Mouse (Mus musculus): Measurements from ENCODE around the gene Syt9. TPM values are rescaled to one million over a fixed set of nuclear protein-coding genes. Genes with fewer than 3 reads are reported as not detected.

Gene Syt9
- polyA plus RNA-seq, 1 experiment: 39.6 TPM

- no peak for DNase-seq
- peaks cover 3% of the 10 kb centered on the region; the same call in 1 of the 2 replicates for H3K4me1 ChIP-seq (ENCODE audit: control insufficient read depth, insufficient read depth, low read length)
- TF ChIP-seq CTCF (IDR thresholded peaks at IDR 0.05; ENCODE audit: borderline replicate concordance, insufficient read depth, low read depth, low read length): no peak
- TF ChIP-seq POLR2A (IDR thresholded peaks at IDR 0.05; ENCODE audit: borderline replicate concordance, insufficient read depth, low read length): no peak
- H3K27me3 ChIP-seq (ENCODE audit: control insufficient read depth, insufficient read depth, low read length): no peaks in the 10 kb centered on the region
- 57% methylated on average over 5 of the region's 5 CpGs for WGBS
- no peak overlapping the region for H3K27ac ChIP-seq (ENCODE audit: insufficient read depth, low read length)
- no peak overlapping the region for H3K4me3 ChIP-seq (replicated peaks; ENCODE audit: insufficient read depth, low read depth, low read length)
Measured at GRCm38 (mm10) chr7:107529364-107529763, 158.8 kb downstream of the Syt9 start.

GRCm38 (mm10) chr7:107535311-107535710 lies 164.8 kb downstream of the Syt9 start:
- 81% methylated on average over 4 of the region's 4 CpGs for WGBS
- no peaks in the 10 kb centered on the region for H3K4me1 ChIP-seq (ENCODE audit: control insufficient read depth, insufficient read depth, low read length)
- no peak overlapping the region for H3K27ac ChIP-seq (ENCODE audit: insufficient read depth, low read length)
- no peaks in the 10 kb centered on the region for H3K27me3 ChIP-seq (ENCODE audit: control insufficient read depth, insufficient read depth, low read length)
- DNase-seq: no peak
- H3K4me3 ChIP-seq (replicated peaks; ENCODE audit: insufficient read depth, low read depth, low read length): no peak overlapping the region
- TF ChIP-seq POLR2A (IDR thresholded peaks at IDR 0.05; ENCODE audit: borderline replicate concordance, insufficient read depth, low read length): no peak
- no peak for TF ChIP-seq CTCF (IDR thresholded peaks at IDR 0.05; ENCODE audit: borderline replicate concordance, insufficient read depth, low read depth, low read length)

- H3K4me3 ChIP-seq (replicated peaks; ENCODE audit: insufficient read depth, low read depth, low read length): no peak overlapping the region
- H3K27ac ChIP-seq (ENCODE audit: insufficient read depth, low read length): no peak overlapping the region
- DNase-seq: no peak
- H3K4me1 ChIP-seq (ENCODE audit: control insufficient read depth, insufficient read depth, low read length): no peaks in the 10 kb centered on the region
- H3K27me3 ChIP-seq (ENCODE audit: control insufficient read depth, insufficient read depth, low read length): no peaks in the 10 kb centered on the region
- 64% methylated on average over 6 of the region's 6 CpGs for WGBS
- TF ChIP-seq CTCF (IDR thresholded peaks at IDR 0.05; ENCODE audit: borderline replicate concordance, insufficient read depth, low read depth, low read length): no peak
- TF ChIP-seq POLR2A (IDR thresholded peaks at IDR 0.05; ENCODE audit: borderline replicate concordance, insufficient read depth, low read length): no peak
Measured at GRCm38 (mm10) chr7:107536516-107536915, 166.0 kb downstream of the Syt9 start.

GRCm38 (mm10) chr7:107540034-107540433 lies 169.5 kb downstream of the Syt9 start:
- Histone ChIP-seq H3K4me1 (ENCODE audit: control insufficient read depth, insufficient read depth, low read length) (no peaks in the 10 kb centered on the region; the same call in 1 of the 2 replicates), H3K4me3 (replicated peaks; ENCODE audit: insufficient read depth, low read depth, low read length) (no peak overlapping the region), H3K27me3 (ENCODE audit: control insufficient read depth, insufficient read depth, low read length) (no peaks in the 10 kb centered on the region), H3K27ac (ENCODE audit: insufficient read depth, low read length) (no peak overlapping the region)
- TF ChIP-seq CTCF (IDR thresholded peaks at IDR 0.05; ENCODE audit: borderline replicate concordance, insufficient read depth, low read depth, low read length) (no peak), POLR2A (IDR thresholded peaks at IDR 0.05; ENCODE audit: borderline replicate concordance, insufficient read depth, low read length) (no peak)
- 66% methylated on average over 4 of the region's 4 CpGs for WGBS
- DNase-seq: no peak

- no peaks in the 10 kb centered on the region for H3K27me3 ChIP-seq (ENCODE audit: control insufficient read depth, insufficient read depth, low read length)
- DNase-seq: peak in 1 of 2 experiments; percentile 53
- no peak overlapping the region for H3K27ac ChIP-seq (ENCODE audit: insufficient read depth, low read length)
- H3K4me3 ChIP-seq (replicated peaks; ENCODE audit: insufficient read depth, low read depth, low read length): no peak overlapping the region
- TF ChIP-seq CTCF (IDR thresholded peaks at IDR 0.05; ENCODE audit: borderline replicate concordance, insufficient read depth, low read depth, low read length) (no peak), POLR2A (IDR thresholded peaks at IDR 0.05; ENCODE audit: borderline replicate concordance, insufficient read depth, low read length) (no peak)
- 3% methylated on average over 1 of the region's 1 CpGs for WGBS
- H3K4me1 ChIP-seq (ENCODE audit: control insufficient read depth, insufficient read depth, low read length): no peaks in the 10 kb centered on the region; the same call in 1 of the 2 replicates
Measured at GRCm38 (mm10) chr7:107545011-107545410, 174.5 kb downstream of the Syt9 start.

GRCm38 (mm10) chr7:107547872-107548271 lies 177.3 kb downstream of the Syt9 start:
- Histone ChIP-seq H3K4me3 (replicated peaks; ENCODE audit: insufficient read depth, low read depth, low read length) (no peak overlapping the region), H3K27ac (ENCODE audit: insufficient read depth, low read length) (no peak overlapping the region), H3K27me3 (ENCODE audit: control insufficient read depth, insufficient read depth, low read length) (no peaks in the 10 kb centered on the region), H3K4me1 (ENCODE audit: control insufficient read depth, insufficient read depth, low read length) (no peaks in the 10 kb centered on the region; the same call in none of the 2 replicates)
- TF ChIP-seq POLR2A (IDR thresholded peaks at IDR 0.05; ENCODE audit: borderline replicate concordance, insufficient read depth, low read length) (no peak), CTCF (IDR thresholded peaks at IDR 0.05; ENCODE audit: borderline replicate concordance, insufficient read depth, low read depth, low read length) (no peak)
- 91% methylated on average over 3 of the region's 3 CpGs for WGBS
- no peak for DNase-seq

GRCm38 (mm10) chr7:107553461-107553860 lies 182.9 kb downstream of the Syt9 start:
- Histone ChIP-seq H3K4me1 (ENCODE audit: control insufficient read depth, insufficient read depth, low read length) (no peaks in the 10 kb centered on the region; the same call in 1 of the 2 replicates), H3K27me3 (ENCODE audit: control insufficient read depth, insufficient read depth, low read length) (no peaks in the 10 kb centered on the region), H3K27ac (ENCODE audit: insufficient read depth, low read length) (0 out of 2 replicates have a peak overlapping the region, but pooled peaks have one; percentile 30), H3K4me3 (replicated peaks; ENCODE audit: insufficient read depth, low read depth, low read length) (no peak overlapping the region)
- DNase-seq: no peak
- TF ChIP-seq POLR2A (IDR thresholded peaks at IDR 0.05; ENCODE audit: borderline replicate concordance, insufficient read depth, low read length) (no peak), CTCF (IDR thresholded peaks at IDR 0.05; ENCODE audit: borderline replicate concordance, insufficient read depth, low read depth, low read length) (no peak)
- 12% methylated on average over 1 of the region's 1 CpGs for WGBS

- H3K27ac ChIP-seq (ENCODE audit: insufficient read depth, low read length): no peak overlapping the region
- whole genome bisulfite sequencing: 83% methylated on average over 3 of the region's 3 CpGs
- no peak overlapping the region for H3K4me3 ChIP-seq (replicated peaks; ENCODE audit: insufficient read depth, low read depth, low read length)
- no peaks in the 10 kb centered on the region for H3K27me3 ChIP-seq (ENCODE audit: control insufficient read depth, insufficient read depth, low read length)
- H3K4me1 ChIP-seq (ENCODE audit: control insufficient read depth, insufficient read depth, low read length): no peaks in the 10 kb centered on the region; the same call in 1 of the 2 replicates
- DNase-seq: peak; percentile 17 to 25
- TF ChIP-seq CTCF (IDR thresholded peaks at IDR 0.05; ENCODE audit: borderline replicate concordance, insufficient read depth, low read depth, low read length): peak; percentile 29; the same call in 1 of the 2 replicates
- no peak for TF ChIP-seq POLR2A (IDR thresholded peaks at IDR 0.05; ENCODE audit: borderline replicate concordance, insufficient read depth, low read length)
Measured at GRCm38 (mm10) chr7:107555906-107556305, 185.4 kb downstream of the Syt9 start.

Data from cerebellum, adult 2 months (tissue).